Mouse (Mus musculus) liver, embryonic 11.5 days (tissue): ENCODE measurements around the gene Ifi206. TPM values are rescaled to one million over a fixed set of nuclear protein-coding genes. Genes with fewer than 3 reads are reported as not detected.
A peak's percentile ranks its signal among the peaks of the same experiment; 100 is the strongest.

ENCODE experiments used
- ATAC-seq: fragments of 200-750 bp; cut with Nextera tagmentation; replicated peaks from 2 replicates; pipeline ENCODE4 v1.8.0; 2017; ENCODE audit warnings: moderate number of reproducible peaks, mild to moderate bottlenecking, moderate TSS enrichment, moderate library complexity; ENCODE audit not compliant: low FRiP score
- DNase-seq: peaks from one replicate; pipeline ENCODE4 v3.0.0-alpha.2; 2017; ENCODE audit warnings: low spot score
- H3K27ac ChIP-seq: fragments of 300-500 bp; sonication (generic); 2 replicates; pipeline ENCODE4 v1.5.1; 2014; ENCODE audit warnings: mild to moderate bottlenecking, low read depth, low read length, control low read depth
- H3K27me3 ChIP-seq: fragments of 300-500 bp; sonication (generic); replicated peaks from 2 replicates; pipeline ENCODE4 v1.6.1; 2014; ENCODE audit warnings: low read length, mixed read lengths; ENCODE audit not compliant: control insufficient read depth, insufficient read depth
- H3K36me3 ChIP-seq: fragments of 300-500 bp; sonication (generic); 2 replicates; pipeline ENCODE4 v1.6.1; 2014; ENCODE audit warnings: mild to moderate bottlenecking, low read length, moderate library complexity, mixed read lengths; ENCODE audit not compliant: control insufficient read depth, insufficient read depth
- H3K4me1 ChIP-seq: fragments of 300-500 bp; sonication (generic); replicated peaks from 2 replicates; pipeline ENCODE4 v1.6.1; 2014; ENCODE audit warnings: low read length, mixed read lengths; ENCODE audit not compliant: control insufficient read depth, insufficient read depth
- H3K4me2 ChIP-seq: fragments of 300-500 bp; sonication (generic); 2 replicates; pipeline ENCODE4 v1.6.1; 2014; ENCODE audit warnings: mild to moderate bottlenecking, control low read depth, moderate library complexity
- H3K4me3 ChIP-seq: fragments of 300-500 bp; sonication (generic); 2 replicates; pipeline ENCODE4 v1.5.1; 2014; ENCODE audit warnings: low read depth, low read length, control low read depth
- H3K9ac ChIP-seq: fragments of 300-500 bp; sonication (generic); 2 replicates; pipeline ENCODE4 v1.6.1; 2014; ENCODE audit warnings: low read depth, low read length, control low read depth
- H3K9me3 ChIP-seq: fragments of 300-500 bp; sonication (generic); 2 replicates; pipeline ENCODE4 v1.6.1; 2016; ENCODE audit warnings: low read length, inconsistent platforms, mixed read lengths; ENCODE audit not compliant: control insufficient read depth
- WGBS: fragments of 180-500 bp; shearing (Covaris S2); extraction: QIAGEN DNeasy Blood & Tissue Kit; methylation state at CpG from one replicate; pipeline ENCODE4 v1.1.7; 2014; 5-methylcytosine and 5-hydroxymethylcytosine counted together
- polyA plus RNA-seq: library from polyadenylated mRNA; unstranded; fragments of >200 nt; fragmentation: Nextera tagmentation; extraction: Ambion mirVana; gene quantifications from 2 replicates; pipeline ENCODE4 v1.2.1, GENCODE M21; 2014

Ifi206 gene
- polyA plus RNA-seq, 1 experiment from 2014 or later, result not detected

DNA sequence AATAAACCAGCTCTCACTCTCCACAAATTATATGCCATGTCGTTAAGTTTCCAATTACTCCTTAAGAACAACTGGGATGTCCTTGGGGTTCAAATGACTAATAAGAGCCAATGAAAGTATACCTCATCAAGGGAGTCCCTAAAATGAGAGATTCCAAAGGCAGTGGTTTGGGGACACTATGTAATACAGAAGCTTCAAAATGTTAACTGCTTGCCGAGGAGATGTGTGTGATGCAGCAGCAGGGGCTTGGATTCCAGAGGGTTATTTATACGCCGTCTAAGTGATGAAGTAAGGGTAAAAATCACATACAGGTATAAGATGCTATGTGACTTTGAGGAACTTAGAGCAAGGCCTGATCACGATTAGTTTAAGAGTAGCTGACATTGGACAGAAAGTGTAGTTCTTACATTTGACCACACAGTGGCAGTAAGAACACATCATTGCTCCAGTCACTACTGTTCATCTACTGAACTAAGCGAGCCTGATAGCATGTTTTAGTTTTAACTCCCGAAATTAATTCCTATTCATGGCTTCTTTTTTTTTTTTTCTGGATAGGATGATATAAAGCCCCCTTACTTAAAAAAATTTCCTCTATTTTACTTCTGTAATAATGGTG lies 34.6 kb downstream of the Ifi206 start:
- Histone ChIP-seq H3K4me3 (no peak overlapping the region), H3K36me3 (no peaks in the 10 kb centered on the region), H3K4me1 (no peaks in the 10 kb centered on the region), H3K9me3 (no peaks in the 10 kb centered on the region), H3K9ac (no peak overlapping the region), H3K4me2 (no peak overlapping the region), H3K27me3 (no peaks in the 10 kb centered on the region), H3K27ac (no peak overlapping the region)
- ATAC-seq (peak; percentile 62), DNase-seq (no peak)
- WGBS, result 54% methylated on average over 7 of the region's 7 CpGs

DNA sequence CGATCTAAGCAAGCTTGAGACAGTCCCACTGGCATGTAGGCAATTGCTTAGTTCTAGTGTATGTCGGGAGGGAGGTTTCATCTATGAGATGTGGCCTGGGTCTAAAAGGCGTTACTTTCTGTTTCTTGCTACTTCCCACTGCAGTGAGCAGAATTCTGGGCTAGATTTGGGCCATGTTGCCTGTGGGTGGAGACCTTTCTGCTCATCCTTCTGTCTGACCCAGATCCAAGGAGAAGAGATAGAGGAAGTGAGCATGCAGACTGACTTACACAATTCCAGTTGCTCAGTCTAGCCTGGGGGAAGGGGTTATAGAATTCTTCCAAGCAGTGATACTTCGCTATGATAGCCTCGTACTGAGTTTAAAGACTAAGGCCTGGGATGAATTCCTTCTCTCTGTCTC lies 39.2 kb downstream of the Ifi206 start:
- no peaks in the 10 kb centered on the region for H3K4me1 ChIP-seq
- no peak overlapping the region for H3K27ac ChIP-seq
- no peak overlapping the region for H3K4me3 ChIP-seq
- no peak overlapping the region for H3K4me2 ChIP-seq
- DNase-seq, result no peak
- 86% methylated on average over 5 of the region's 5 CpGs for WGBS
- H3K27me3 ChIP-seq, result no peaks in the 10 kb centered on the region
- ATAC-seq, result no peak
- H3K9me3 ChIP-seq, result no peaks in the 10 kb centered on the region
- H3K9ac ChIP-seq, result no peak overlapping the region
- no peaks in the 10 kb centered on the region for H3K36me3 ChIP-seq

DNA sequence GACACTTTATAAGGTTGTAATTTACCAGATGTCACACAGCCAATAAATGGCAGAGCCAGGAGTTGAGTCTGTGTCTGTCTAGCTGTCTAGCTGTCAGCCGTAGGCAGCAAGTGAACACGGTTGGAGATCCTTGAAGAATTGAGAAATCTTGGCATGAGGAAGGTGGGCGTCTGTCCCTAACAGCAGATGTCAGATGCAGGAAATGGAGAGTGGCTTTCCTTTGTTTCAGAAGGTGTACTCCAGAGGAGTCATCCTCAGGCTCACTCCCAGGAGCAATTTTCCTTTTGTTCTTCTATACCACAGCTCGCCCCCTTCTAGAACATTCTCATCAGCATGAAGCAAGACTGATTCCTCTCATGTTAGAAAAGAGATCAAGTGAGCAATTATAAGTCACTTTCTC lies 40.2 kb downstream of the Ifi206 start:
- Histone ChIP-seq H3K4me2 (no peak overlapping the region), H3K4me1 (no peaks in the 10 kb centered on the region), H3K27me3 (no peaks in the 10 kb centered on the region), H3K4me3 (no peak overlapping the region), H3K27ac (no peak overlapping the region), H3K9ac (no peak overlapping the region), H3K36me3 (no peaks in the 10 kb centered on the region), H3K9me3 (no peaks in the 10 kb centered on the region)
- no peak for ATAC-seq
- WGBS, result 81% methylated on average over 4 of the region's 4 CpGs
- no peak for DNase-seq

DNA sequence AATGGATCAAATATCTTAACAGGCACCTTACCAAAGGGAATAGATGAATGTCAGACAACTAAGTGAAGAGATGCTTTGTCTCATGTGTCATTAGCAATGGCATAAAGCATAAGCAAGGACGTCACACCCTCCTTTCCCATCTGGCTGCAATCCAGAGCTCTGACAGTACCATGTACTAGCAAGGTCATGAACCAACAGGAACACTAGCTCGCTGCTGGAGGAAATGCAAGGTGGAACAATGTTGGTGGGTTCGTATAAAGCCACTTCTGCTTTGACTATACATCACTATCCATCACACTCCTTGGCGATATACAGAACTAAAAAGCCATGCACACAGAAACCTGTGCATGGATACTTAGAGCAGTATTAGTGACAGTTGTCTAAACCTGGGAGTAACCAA lies 43.8 kb downstream of the Ifi206 start:
- H3K4me3 ChIP-seq, result no peak overlapping the region
- no peaks in the 10 kb centered on the region for H3K27me3 ChIP-seq
- H3K4me2 ChIP-seq, result no peak overlapping the region
- DNase-seq, result no peak
- 65% methylated on average over 4 of the region's 4 CpGs for WGBS
- H3K4me1 ChIP-seq, result no peaks in the 10 kb centered on the region
- H3K9me3 ChIP-seq, result no peaks in the 10 kb centered on the region
- no peak overlapping the region for H3K9ac ChIP-seq
- no peaks in the 10 kb centered on the region for H3K36me3 ChIP-seq
- ATAC-seq, result no peak
- no peak overlapping the region for H3K27ac ChIP-seq

DNA sequence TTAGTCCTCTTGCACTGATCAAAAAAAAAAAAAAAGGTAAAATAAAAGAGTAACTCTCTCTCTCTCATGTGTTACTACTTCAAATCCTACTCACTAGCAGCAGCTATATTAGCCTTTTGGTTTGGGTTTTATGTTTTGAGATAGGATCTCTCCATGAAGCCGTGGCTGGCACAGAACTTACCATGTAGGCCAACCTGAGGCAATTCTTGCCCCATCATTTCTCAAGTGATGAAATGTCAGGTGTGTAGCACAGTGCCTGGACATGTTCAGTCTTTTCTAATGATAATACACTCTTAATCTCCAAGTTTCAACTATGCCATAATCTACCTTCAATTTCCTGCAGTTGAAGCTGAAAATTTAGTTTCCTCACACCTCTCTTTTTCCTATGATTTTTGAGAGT lies 47.8 kb downstream of the Ifi206 start:
- H3K4me2 ChIP-seq, result no peak overlapping the region
- ATAC-seq (no peak), DNase-seq (no peak)
- H3K4me1 ChIP-seq, result no peaks in the 10 kb centered on the region
- H3K27me3 ChIP-seq, result no peaks in the 10 kb centered on the region
- no peak overlapping the region for H3K27ac ChIP-seq
- H3K9me3 ChIP-seq, result no peaks in the 10 kb centered on the region
- 72% methylated on average over 1 of the region's 1 CpGs for WGBS
- H3K9ac ChIP-seq, result no peak overlapping the region
- H3K4me3 ChIP-seq, result no peak overlapping the region
- H3K36me3 ChIP-seq, result no peaks in the 10 kb centered on the region

DNA sequence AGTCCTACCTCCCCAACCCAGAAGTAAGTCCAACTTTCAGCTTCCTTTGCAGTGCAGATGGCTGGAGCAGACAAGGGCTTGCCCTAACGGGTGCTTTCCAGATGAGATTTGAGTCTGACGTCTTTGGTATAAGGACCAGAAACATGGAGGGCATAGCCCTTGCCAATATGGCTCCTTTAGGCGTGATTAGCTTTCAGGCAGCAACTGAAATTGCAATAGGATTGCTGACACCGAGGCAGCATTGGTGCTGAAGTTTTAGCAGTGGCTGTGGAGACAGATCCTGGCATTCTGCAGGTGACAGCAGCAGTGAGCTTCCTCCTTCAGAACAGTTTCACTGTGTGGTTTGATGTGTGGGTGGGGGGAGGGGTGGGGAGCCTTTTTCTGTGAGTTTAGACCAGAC lies 49.6 kb downstream of the Ifi206 start:
- Histone ChIP-seq H3K27ac (no peak overlapping the region), H3K27me3 (no peaks in the 10 kb centered on the region), H3K4me3 (no peak overlapping the region), H3K4me1 (no peaks in the 10 kb centered on the region), H3K9me3 (no peaks in the 10 kb centered on the region), H3K36me3 (no peaks in the 10 kb centered on the region), H3K4me2 (no peak overlapping the region), H3K9ac (no peak overlapping the region)
- DNase-seq, result no peak
- no peak for ATAC-seq
- WGBS, result 36% methylated on average over 4 of the region's 4 CpGs

DNA sequence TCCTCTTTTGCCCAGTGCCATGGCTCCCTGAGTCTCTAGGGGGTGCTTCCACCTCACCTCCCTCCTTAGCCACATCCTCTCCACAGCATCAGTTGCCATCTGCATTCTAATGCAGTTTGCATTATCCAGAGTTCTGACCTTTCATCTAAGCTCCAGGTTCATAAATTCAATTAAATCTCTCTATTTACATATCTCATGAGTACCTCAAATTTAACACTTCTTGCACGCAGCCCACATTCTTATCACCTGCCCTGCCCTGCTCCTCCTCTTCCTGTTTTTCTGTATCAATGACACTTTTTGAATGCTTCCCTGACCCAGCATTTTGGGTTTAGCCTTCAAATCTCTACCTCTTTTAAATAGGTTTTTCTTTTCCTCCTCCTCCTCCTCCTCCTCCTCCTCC lies 50.2 kb downstream of the Ifi206 start:
- DNase-seq, result no peak
- no peak overlapping the region for H3K4me3 ChIP-seq
- no peaks in the 10 kb centered on the region for H3K27me3 ChIP-seq
- H3K9ac ChIP-seq, result no peak overlapping the region
- no peaks in the 10 kb centered on the region for H3K4me1 ChIP-seq
- H3K4me2 ChIP-seq, result no peak overlapping the region
- H3K27ac ChIP-seq, result no peak overlapping the region
- H3K9me3 ChIP-seq, result no peaks in the 10 kb centered on the region
- ATAC-seq, result no peak
- WGBS, result 35% methylated on average over 1 of the region's 1 CpGs
- H3K36me3 ChIP-seq, result no peaks in the 10 kb centered on the region

DNA sequence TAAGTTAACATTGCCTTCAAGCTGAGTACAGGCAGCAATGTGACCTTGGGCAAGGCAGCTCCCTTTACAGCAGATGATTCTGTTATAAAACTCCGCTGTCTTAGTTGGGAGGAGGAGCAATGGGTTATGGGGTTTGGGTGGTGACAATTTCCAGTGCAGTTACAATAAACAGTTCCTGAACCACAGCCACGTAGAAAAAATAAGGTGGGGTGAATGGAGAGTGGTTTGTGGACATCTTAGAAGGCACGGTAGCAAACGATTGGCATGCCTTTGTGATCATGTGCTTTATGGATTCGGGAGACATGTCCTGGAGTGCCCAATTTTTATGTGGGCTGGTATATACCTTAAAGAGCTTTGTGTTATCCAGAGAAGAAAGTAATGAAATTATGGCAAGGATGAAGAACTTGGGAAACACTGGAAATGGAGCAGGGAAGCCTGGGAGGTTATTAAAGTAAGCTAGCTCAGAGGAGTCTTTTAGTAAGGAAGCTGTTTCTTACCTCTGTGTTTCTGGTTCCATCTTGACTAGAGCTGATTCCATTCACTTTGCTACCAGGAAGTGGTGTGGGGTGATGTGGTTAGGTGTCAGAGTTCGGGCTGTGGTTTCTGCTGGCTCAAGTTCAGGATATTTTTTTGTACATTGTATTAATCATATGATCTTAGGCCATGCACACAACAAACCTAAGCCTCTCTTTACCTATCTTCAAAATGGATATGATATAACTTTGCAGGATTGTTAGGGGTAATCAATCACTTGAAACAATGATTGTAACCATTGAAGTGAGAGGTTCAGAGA lies 53.5 kb downstream of the Ifi206 start:
- no peaks in the 10 kb centered on the region for H3K36me3 ChIP-seq
- H3K4me3 ChIP-seq, result no peak overlapping the region
- ATAC-seq (no peak), DNase-seq (no peak)
- H3K27ac ChIP-seq, result no peak overlapping the region
- 63% methylated on average over 6 of the region's 6 CpGs for WGBS
- no peaks in the 10 kb centered on the region for H3K27me3 ChIP-seq
- H3K4me1 ChIP-seq, result no peaks in the 10 kb centered on the region
- no peak overlapping the region for H3K9ac ChIP-seq
- no peaks in the 10 kb centered on the region for H3K9me3 ChIP-seq
- no peak overlapping the region for H3K4me2 ChIP-seq

DNA sequence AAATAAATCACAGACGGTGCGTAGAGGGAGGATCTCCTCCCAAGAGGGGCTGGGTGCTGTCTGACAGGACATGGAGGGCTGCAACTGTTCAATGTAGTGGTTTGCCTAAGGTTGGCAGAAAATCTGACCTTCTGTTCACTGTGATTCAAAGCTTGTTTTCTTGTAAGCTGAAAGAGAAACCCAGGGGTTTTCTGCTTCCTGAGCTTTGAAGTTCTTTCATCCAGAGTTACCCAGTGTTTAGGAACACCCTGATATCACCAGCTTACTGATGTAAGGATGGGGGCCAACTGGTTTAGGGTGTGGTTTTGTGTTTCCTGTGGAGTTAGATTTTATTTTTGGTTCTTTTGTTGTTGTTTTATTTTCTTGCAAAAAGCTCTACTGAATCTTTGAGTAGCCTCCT lies 58.4 kb downstream of the Ifi206 start:
- no peak for DNase-seq
- no peak for ATAC-seq

More for the DNA sequence above, 58.4 kb downstream of the Ifi206 start:
- Histone ChIP-seq H3K27me3 (no peaks in the 10 kb centered on the region), H3K9me3 (no peaks in the 10 kb centered on the region), H3K4me3 (no peak overlapping the region), H3K36me3 (no peaks in the 10 kb centered on the region), H3K4me1 (no peaks in the 10 kb centered on the region), H3K9ac (no peak overlapping the region), H3K27ac (no peak overlapping the region), H3K4me2 (no peak overlapping the region)
- 96% methylated on average over 2 of the region's 2 CpGs for WGBS
